Mouse (Mus musculus) G1E (cell line): Measurements from ENCODE around the gene Degs1.

Source experiments
- CTCF ChIP-seq: IDR thresholded peaks from 2 replicates; pipeline ENCODE4 v1.5.1; 2012; ENCODE audit warnings: low read depth, low read length, inconsistent platforms, mixed read lengths
- GATA1 ChIP-seq: IDR thresholded peaks from 2 replicates; pipeline ENCODE4 v1.6.1; 2012; ENCODE audit warnings: borderline replicate concordance, low read length, inconsistent platforms, mixed read lengths
- POLR2AphosphoS5 ChIP-seq: IDR thresholded peaks from 2 replicates; pipeline ENCODE4 v1.6.1; 2012; ENCODE audit warnings: low read depth, low read length, inconsistent platforms; ENCODE audit not compliant: insufficient replicate concordance
- TAL1 ChIP-seq: conservative IDR thresholded peaks from 2 replicates; pipeline ENCODE4 v1.6.1; 2012; ENCODE audit warnings: low read depth, low read length, inconsistent platforms, mixed read lengths

- TF ChIP-seq CTCF (no peak), TAL1 (no peak), POLR2AphosphoS5 (no peak), GATA1 (no peak)
Observed at GRCm38 (mm10) chr1:182297246-182297645, 14.6 kb upstream of the Degs1 start.
